Mouse (Mus musculus) embryonic facial prominence, embryonic 12.5 days (tissue): ENCODE data around the gene Cabp1. TPM values are rescaled to one million over a fixed set of nuclear protein-coding genes. Genes with fewer than 3 reads are reported as not detected.

Experiments
- ATAC-seq: fragments of 200-750 bp; cut with Nextera tagmentation; 2 replicates; pipeline ENCODE4 v1.8.0; 2017; ENCODE audit not compliant: insufficient number of reproducible peaks, insufficient read depth, low FRiP score, low TSS enrichment
- H3K27ac ChIP-seq: fragments of 300-500 bp; sonication (generic); 2 replicates; pipeline ENCODE4 v1.5.1; 2016; ENCODE audit warnings: mild to moderate bottlenecking
- H3K27me3 ChIP-seq: fragments of 300-500 bp; sonication (generic); 2 replicates; pipeline ENCODE4 v1.6.1; 2016; ENCODE audit warnings: mild to moderate bottlenecking, moderate library complexity
- H3K36me3 ChIP-seq: fragments of 300-500 bp; sonication (generic); 2 replicates; pipeline ENCODE4 v1.6.1; 2016; ENCODE audit warnings: mild to moderate bottlenecking
- H3K4me1 ChIP-seq: fragments of 300-500 bp; sonication (generic); 2 replicates; pipeline ENCODE4 v1.6.1; 2016
- H3K4me2 ChIP-seq: fragments of 300-500 bp; sonication (generic); replicated peaks from 2 replicates; pipeline ENCODE4 v1.6.1; 2016; ENCODE audit warnings: mild to moderate bottlenecking, moderate library complexity
- H3K4me3 ChIP-seq: fragments of 300-500 bp; sonication (generic); 2 replicates; pipeline ENCODE4 v1.5.1; 2016; ENCODE audit warnings: mild to moderate bottlenecking
- H3K9ac ChIP-seq: fragments of 300-500 bp; sonication (generic); 2 replicates; pipeline ENCODE4 v1.6.1; 2016; ENCODE audit warnings: mild to moderate bottlenecking, moderate library complexity
- H3K9me3 ChIP-seq: fragments of 300-500 bp; sonication (generic); 2 replicates; pipeline ENCODE4 v1.6.1; 2016; ENCODE audit warnings: mild to moderate bottlenecking, moderate library complexity
- WGBS: fragments of 180-500 bp; shearing (Covaris S2); methylation state at CpG from one replicate; pipeline ENCODE4 v1.1.7; 2016; 5-methylcytosine and 5-hydroxymethylcytosine counted together
- polyA plus RNA-seq: library from polyadenylated mRNA; unstranded; fragments of >200 nt; fragmentation: Nextera tagmentation; extraction: Ambion mirVana; gene quantifications from 2 replicates; pipeline ENCODE4 v1.2.1, GENCODE M21; 2016

The Cabp1 gene
- 2.6 and 4.7 TPM in 2 replicates for polyA plus RNA-seq

GRCm38 (mm10) chr5:115193669-115194625, at the start of gene Cabp1:
Gene Cabp1, minus strand, starts transcription at chr5:115194381.
- peaks cover 28% of the 10 kb centered on the region for H3K4me1 ChIP-seq
- 1% methylated on average over 102 of the region's 116 CpGs for WGBS
- no peaks in the 10 kb centered on the region for H3K9me3 ChIP-seq
- H3K27me3 ChIP-seq: peaks cover 69% of the 10 kb centered on the region
- no peaks in the 10 kb centered on the region for H3K36me3 ChIP-seq
- H3K4me2 ChIP-seq: peak within 1 kb of the TSS; percentile 100
- H3K4me3 ChIP-seq: peak within 1 kb of the TSS; percentile 64
- no peak within 1 kb of the TSS for H3K27ac ChIP-seq
- H3K9ac ChIP-seq: peak within 1 kb of the TSS; percentile 62
- peak; percentile 39; the same call in 1 of the 2 replicates for ATAC-seq

- 90% methylated on average over 11 of the region's 11 CpGs for WGBS
- Histone ChIP-seq H3K36me3 (peaks cover 55% of the 10 kb centered on the region), H3K4me1 (peaks cover 12% of the 10 kb centered on the region), H3K9ac (no peak overlapping the region), H3K9me3 (no peaks in the 10 kb centered on the region), H3K4me2 (no peak overlapping the region), H3K27ac (no peak overlapping the region), H3K27me3 (0 out of 2 replicates have a peak, but pooled peaks cover 1% of the 10 kb centered on the region), H3K4me3 (no peak overlapping the region)
- ATAC-seq: no peak
These were observed 46.0 kb upstream of the Cabp1 start for GRCm38 (mm10) chr5:115240191-115240590.

GRCm38 (mm10) chr5:115238729-115239195, 44.6 kb upstream of the Cabp1 start:
- H3K27ac ChIP-seq: no peak overlapping the region
- WGBS: 6% methylated on average over 11 of the region's 11 CpGs
- no peak for ATAC-seq

GRCm38 (mm10) chr5:115237803-115238728, 43.9 kb upstream of the Cabp1 start:
- H3K9ac ChIP-seq: peak overlapping the region; percentile 75
- H3K36me3 ChIP-seq: peaks cover 34% of the 10 kb centered on the region
- peak overlapping the region; percentile 92 for H3K4me3 ChIP-seq
- H3K9me3 ChIP-seq: no peaks in the 10 kb centered on the region
- under 1% methylated on average over 88 of the region's 88 CpGs for WGBS
- H3K4me1 ChIP-seq: peaks cover 12% of the 10 kb centered on the region
- H3K4me2 ChIP-seq: peak overlapping the region; percentile 69
- peaks cover 13% of the 10 kb centered on the region for H3K27me3 ChIP-seq
- H3K27ac ChIP-seq: peak overlapping the region; percentile 46
- ATAC-seq: peak; percentile 85

More at GRCm38 (mm10) chr5:115238729-115239195, 44.6 kb upstream of the Cabp1 start:
- H3K27me3 ChIP-seq: peaks cover 10% of the 10 kb centered on the region
- H3K9me3 ChIP-seq: no peaks in the 10 kb centered on the region
- H3K4me2 ChIP-seq: peak overlapping the region; percentile 69
- peaks cover 41% of the 10 kb centered on the region for H3K36me3 ChIP-seq
- peaks cover 12% of the 10 kb centered on the region for H3K4me1 ChIP-seq
- H3K4me3 ChIP-seq: peak overlapping the region; percentile 92
- peak overlapping the region; percentile 75; the same call in 1 of the 2 replicates for H3K9ac ChIP-seq

GRCm38 (mm10) chr5:115235786-115236263, 41.6 kb upstream of the Cabp1 start, which contains the start of gene Pop5:
Gene Pop5, plus strand, starts transcription at chr5:115235836.
- ATAC-seq: no peak
- Histone ChIP-seq H3K9me3 (no peaks in the 10 kb centered on the region), H3K4me1 (peaks cover 12% of the 10 kb centered on the region), H3K4me2 (peak within 1 kb of the TSS; percentile 70), H3K36me3 (peaks cover 12% of the 10 kb centered on the region), H3K9ac (peak within 1 kb of the TSS; percentile 50), H3K27me3 (peaks cover 15% of the 10 kb centered on the region), H3K27ac (no peak within 1 kb of the TSS), H3K4me3 (peak within 1 kb of the TSS; percentile 47)
- 1% methylated on average over 21 of the region's 21 CpGs for WGBS

GRCm38 (mm10) chr5:115235323-115235771, 41.2 kb upstream of the Cabp1 start:
- WGBS: under 1% methylated on average over 42 of the region's 45 CpGs
- H3K9me3 ChIP-seq: no peaks in the 10 kb centered on the region
- H3K4me1 ChIP-seq: peaks cover 12% of the 10 kb centered on the region
- H3K4me2 ChIP-seq: peak overlapping the region; percentile 70
- no peak overlapping the region for H3K27ac ChIP-seq
- 0 out of 2 replicates have a peak, but pooled peaks have one; percentile 33 for ATAC-seq
- H3K9ac ChIP-seq: peak overlapping the region; percentile 50
- peak overlapping the region; percentile 47 for H3K4me3 ChIP-seq
- peaks cover 15% of the 10 kb centered on the region for H3K27me3 ChIP-seq
- H3K36me3 ChIP-seq: peaks cover 7% of the 10 kb centered on the region

- no peak overlapping the region for H3K4me2 ChIP-seq
- H3K27ac ChIP-seq: no peak overlapping the region
- H3K36me3 ChIP-seq: no peaks in the 10 kb centered on the region
- peaks cover 12% of the 10 kb centered on the region for H3K4me1 ChIP-seq
- ATAC-seq: no peak
- H3K27me3 ChIP-seq: peaks cover 15% of the 10 kb centered on the region
- H3K9ac ChIP-seq: no peak overlapping the region
- H3K9me3 ChIP-seq: no peaks in the 10 kb centered on the region
- 47% methylated on average over 6 of the region's 6 CpGs for WGBS
- H3K4me3 ChIP-seq: no peak overlapping the region
These were observed 40.3 kb upstream of the Cabp1 start for GRCm38 (mm10) chr5:115234519-115234918.

GRCm38 (mm10) chr5:115233031-115233780, 39.0 kb upstream of the Cabp1 start:
- H3K4me3 ChIP-seq: no peak overlapping the region
- H3K27me3 ChIP-seq: peaks cover 15% of the 10 kb centered on the region
- no peaks in the 10 kb centered on the region for H3K9me3 ChIP-seq
- 89% methylated on average over 14 of the region's 14 CpGs for WGBS
- no peak overlapping the region for H3K4me2 ChIP-seq
- no peak for ATAC-seq
- H3K27ac ChIP-seq: no peak overlapping the region
- peaks cover 2% of the 10 kb centered on the region; the same call in 1 of the 2 replicates for H3K4me1 ChIP-seq
- no peaks in the 10 kb centered on the region for H3K36me3 ChIP-seq
- no peak overlapping the region for H3K9ac ChIP-seq

- H3K4me2 ChIP-seq: no peak overlapping the region
- no peaks in the 10 kb centered on the region for H3K36me3 ChIP-seq
- H3K27ac ChIP-seq: no peak overlapping the region
- H3K27me3 ChIP-seq: peaks cover 15% of the 10 kb centered on the region
- H3K4me3 ChIP-seq: no peak overlapping the region
- H3K4me1 ChIP-seq: peaks cover 2% of the 10 kb centered on the region; the same call in 1 of the 2 replicates
- no peak overlapping the region for H3K9ac ChIP-seq
- ATAC-seq: no peak
- H3K9me3 ChIP-seq: no peaks in the 10 kb centered on the region
- WGBS: 77% methylated on average over 6 of the region's 6 CpGs
These were observed 38.3 kb upstream of the Cabp1 start for GRCm38 (mm10) chr5:115232516-115232915.

- H3K27me3 ChIP-seq: peaks cover 15% of the 10 kb centered on the region
- no peak for ATAC-seq
- peak overlapping the region; percentile 21; the same call in 1 of the 2 replicates for H3K4me2 ChIP-seq
These were observed 37.5 kb upstream of the Cabp1 start for GRCm38 (mm10) chr5:115231552-115232120.

More at GRCm38 (mm10) chr5:115231552-115232120, 37.5 kb upstream of the Cabp1 start:
- H3K9ac ChIP-seq: no peak overlapping the region
- no peaks in the 10 kb centered on the region for H3K36me3 ChIP-seq
- H3K4me1 ChIP-seq: no peaks in the 10 kb centered on the region
- H3K9me3 ChIP-seq: no peaks in the 10 kb centered on the region
- WGBS: 36% methylated on average over 16 of the region's 16 CpGs
- no peak overlapping the region for H3K27ac ChIP-seq
- no peak overlapping the region for H3K4me3 ChIP-seq
